Comparison of ENCODE assay signal across 10 mouse cellular contexts in genomic region chr15:78770983-78771355, GRCm38 (mm10). TPM values are rescaled to one million over a fixed set of nuclear protein-coding genes. Genes with fewer than 3 reads are reported as not detected.
DNase-seq lines count a peak whose midpoint lies in the region; ATAC-seq and TF ChIP-seq lines count a peak whose summit lies in the region.
"Had no signal": no experiment of that assay in that cellular context is flagged by ENCODE, and none has a peak within 500 bp of the region (broad histone marks: within the 10 kb centered on the region; RNA-seq: fewer than 3 reads in every experiment).

No protein-coding gene starts in this region.

- 44% methylated on average over 5 of the region's 5 CpGs for WGBS in heart, adult 2 months
- WGBS in forebrain, embryonic 13.5 days, result 0% methylated on average over 5 of the region's 5 CpGs

- no peak for TF ChIP-seq POLR2A in heart, adult 2 months (IDR thresholded peaks at IDR 0.05; ENCODE audit: insufficient read depth, low read depth, low read length)
- no peak for TF ChIP-seq POLR2A in CH12.LX (IDR thresholded peaks at IDR 0.05; ENCODE audit: low read depth, low read length)

- H3K4me3 ChIP-seq in heart, adult 2 months, result peak overlapping the region; percentile 52
- peak overlapping the region; percentile 74 to 84 (median 82) for H3K4me3 ChIP-seq in CH12.LX (replicated peaks in 1 of 3; ENCODE audit: low read depth in 2 of 3, low read length in 2 of 3, poor library complexity in 1 of 3)
- peak overlapping the region; percentile 47 for H3K4me3 ChIP-seq in forebrain, embryonic 13.5 days

- no peaks in the 10 kb centered on the region for H3K27me3 ChIP-seq in heart, adult 2 months (ENCODE audit: control insufficient read depth, insufficient read depth, low read length)
- no peaks in the 10 kb centered on the region for H3K27me3 ChIP-seq in CH12.LX (replicated peaks)
- no peaks in the 10 kb centered on the region for H3K27me3 ChIP-seq in forebrain, embryonic 13.5 days

- no peaks in the 10 kb centered on the region for H3K36me3 ChIP-seq in heart, adult 2 months (ENCODE audit: control insufficient read depth, insufficient read depth, low read length)
- H3K36me3 ChIP-seq in CH12.LX (replicated peaks in 1 of 2; ENCODE audit: control insufficient read depth in 1 of 2, insufficient read depth in 1 of 2, low read length in 1 of 2), result peaks cover 14 to 51% of the 10 kb centered on the region in 2 experiments
- H3K36me3 ChIP-seq in forebrain, embryonic 13.5 days (ENCODE audit: poor library complexity, severe bottlenecking), result peaks cover 28% of the 10 kb centered on the region

- H3K9ac ChIP-seq in heart, adult 2 months (ENCODE audit: low read depth, low read length), result peak overlapping the region; percentile 61
- H3K9ac ChIP-seq in CH12.LX (ENCODE audit: insufficient read depth, low read depth), result peak overlapping the region; percentile 71
- peak overlapping the region; percentile 73 for H3K9ac ChIP-seq in forebrain, embryonic 13.5 days

- no peak for TF ChIP-seq CTCF in heart, adult 2 months (IDR thresholded peaks at IDR 0.05)
- TF ChIP-seq CTCF in CH12.LX (conservative IDR thresholded peaks at IDR 0.05 in 1 of 2, IDR thresholded peaks at IDR 0.05 in 1 of 2; ENCODE audit: low read depth in 2 of 2, low read length in 2 of 2), result no peak

- H3K79me2 ChIP-seq in heart, adult 2 months (replicated peaks; ENCODE audit: control insufficient read depth, insufficient read depth, low read length), result no peaks in the 10 kb centered on the region
- peaks cover 11% of the 10 kb centered on the region for H3K79me2 ChIP-seq in CH12.LX (replicated peaks; ENCODE audit: control insufficient read depth, extremely low read depth, insufficient read depth, poor library complexity, severe bottlenecking)

- intact Hi-C loops in heart, adult 2 months (cut with DNase I), result no loop called here
- intact Hi-C loops in heart, postnatal 36 days (cut with DNase I), result no loop called here

- TF ChIP-seq EP300 in heart, adult 2 months (IDR thresholded peaks at IDR 0.05; ENCODE audit: insufficient read depth, low read depth, low read length), result no peak
- TF ChIP-seq EP300 in CH12.LX (IDR thresholded peaks at IDR 0.05; ENCODE audit: low read length), result no peak

- H3K9me3 ChIP-seq in CH12.LX (replicated peaks; ENCODE audit: low read length), result peaks cover 10% of the 10 kb centered on the region
- no peaks in the 10 kb centered on the region for H3K9me3 ChIP-seq in forebrain, embryonic 13.5 days (replicated peaks)

- peak; percentile 78 for ATAC-seq in forebrain, embryonic 13.5 days
- no peak for ATAC-seq in megakaryocyte-erythroid progenitor cell, adult 5-6 weeks (replicated peaks; ENCODE audit: low FRiP score, low TSS enrichment, poor library complexity, severe bottlenecking)

- in situ Hi-C loops in CH12.LX (cut with MboI; ENCODE audit: low pct_ligation_motif_present, low pct_unique_long_range_greater_than_20kb, low sequenced_read_pairs), result no loop called here

- DNase-seq in heart, adult 2 months, result no peak
- no peak for DNase-seq in heart, postnatal 36 days
- DNase-seq in CH12.LX (ENCODE audit: extremely low read depth), result no peak
- peak; percentile 84 for DNase-seq in mesoderm, embryonic 11.5 days (ENCODE audit: low read depth, low spot score)
- no peak for DNase-seq in left cerebral cortex, adult 9 months (ENCODE audit: low spot score in 2 of 2)
- no peak for DNase-seq in kidney, adult 9 months

- H3K4me2 ChIP-seq in CH12.LX (ENCODE audit: insufficient read depth, low read depth, poor library complexity, severe bottlenecking), result peak overlapping the region; percentile 90
- H3K4me2 ChIP-seq in forebrain, embryonic 13.5 days, result peak overlapping the region; percentile 76

- peak overlapping the region; percentile 81 for H3K27ac ChIP-seq in heart, adult 2 months
- H3K27ac ChIP-seq in CH12.LX (ENCODE audit: insufficient read depth, low read depth), result no peak overlapping the region
- H3K27ac ChIP-seq in forebrain, embryonic 13.5 days, result peak overlapping the region; percentile 98

- dilution Hi-C loops in CH12.LX (cut with MboI; ENCODE audit: extremely low pct_ligation_motif_present, extremely low pct_unique_long_range_greater_than_20kb, low sequenced_read_pairs), result no loop called here

- TF ChIP-seq RAD21 in CH12.LX (IDR thresholded peaks at IDR 0.05; ENCODE audit: low read depth, low read length), result no peak

- H3K4me1 ChIP-seq in heart, adult 2 months (ENCODE audit: control insufficient read depth, insufficient read depth, low read length), result peaks cover 4% of the 10 kb centered on the region
- peaks cover 11 to 40% of the 10 kb centered on the region in 2 experiments for H3K4me1 ChIP-seq in CH12.LX (ENCODE audit: control insufficient read depth in 1 of 2, insufficient read depth in 2 of 2)
- peaks cover 74% of the 10 kb centered on the region for H3K4me1 ChIP-seq in forebrain, embryonic 13.5 days

TF ChIP-seq in CH12.LX, 34 proteins besides CTCF, POLR2A, EP300 and RAD21:
- TF ChIP-seq TBP (conservative IDR thresholded peaks at IDR 0.05; ENCODE audit: low read depth, low read length) (no peak), SIN3A (IDR thresholded peaks at IDR 0.05; ENCODE audit: low read length) (no peak), ETS1 (conservative IDR thresholded peaks at IDR 0.05; ENCODE audit: low read depth, low read length) (no peak), IRF4 (IDR thresholded peaks at IDR 0.05; ENCODE audit: low read depth, low read length) (no peak), USF1 (IDR thresholded peaks at IDR 0.05; ENCODE audit: low read depth, low read length) (no peak), ZNF384 (IDR thresholded peaks at IDR 0.05; ENCODE audit: low read depth, low read length) (no peak), MAX (IDR thresholded peaks at IDR 0.05; ENCODE audit: low read length) (no peak), MXI1 (IDR thresholded peaks at IDR 0.05; ENCODE audit: low read depth, low read length) (no peak), E2F4 (IDR thresholded peaks at IDR 0.05; ENCODE audit: insufficient replicate concordance, low read depth, low read length) (no peak), TCF12 (IDR thresholded peaks at IDR 0.05; ENCODE audit: low read depth, low read length) (no peak), CHD2 (IDR thresholded peaks at IDR 0.05; ENCODE audit: low read length) (no peak), BHLHE40 (IDR thresholded peaks at IDR 0.05; ENCODE audit: low read depth, low read length) (no peak), JUN (IDR thresholded peaks at IDR 0.05; ENCODE audit: insufficient read depth, low read depth, low read length) (no peak)

RNA-seq across cellular contexts. Expression of gene Mfng, which starts 2.3 kb away (rescaled TPM):
- total RNA-seq in heart, adult 2 months (2021), result 10 to 100 TPM; 11.1 to 11.6 TPM
- polyA plus RNA-seq in heart, adult 2 months (2012; rRNA removed), result 15.0 and 19.1 TPM in 2 replicates
- total RNA-seq in heart, postnatal 36 days (2021), result 10 to 100 TPM; 11.2 to 11.8 TPM
- total RNA-seq in CH12.LX (2012; rRNA removed) (35.2 and 43.2 TPM in 2 replicates), CH12.LX (2014; rRNA removed) (46.5 and 52.5 TPM in 2 replicates)
- polyA plus RNA-seq in CH12.LX (2012; ENCODE audit: insufficient read length, low read depth), result 57.7 and 63.7 TPM in 2 replicates
- 136 and 138 TPM in 2 replicates for polyA plus RNA-seq in forebrain, embryonic 13.5 days (2015; fragmentation: Nextera tagmentation; extraction: Ambion mirVana)
- total RNA-seq in megakaryocyte-erythroid progenitor cell, adult 5-6 weeks (2014; fragmentation: Nextera tagmentation), result 15.0 and 21.8 TPM in 2 replicates
- total RNA-seq in megakaryocyte-erythroid progenitor cell, adult 5-6 weeks (2017), result 4.6 and 5.1 TPM in 2 replicates
- polyA plus RNA-seq: C2C12 had no signal

RNA-seq across cellular contexts. Expression of gene Card10, which starts 31.9 kb away (rescaled TPM):
- total RNA-seq in heart, adult 2 months (2021), result 10 to 100 TPM; 15.0 to 17.0 TPM
- 22.3 and 28.5 TPM in 2 replicates for polyA plus RNA-seq in heart, adult 2 months (2012; rRNA removed)
- total RNA-seq in heart, postnatal 36 days (2021), result 10 to 100 TPM; 15.4 to 19.0 TPM
- 0.08 TPM in 1 of 2 replicates, not detected in the other for total RNA-seq in CH12.LX (2012; rRNA removed)
- not detected in 2 replicates for total RNA-seq in CH12.LX (2014; rRNA removed)
- not detected in 2 replicates for polyA plus RNA-seq in CH12.LX (2012; ENCODE audit: insufficient read length, low read depth)
- 0.92 and 0.93 TPM in 2 replicates for polyA plus RNA-seq in forebrain, embryonic 13.5 days (2015; fragmentation: Nextera tagmentation; extraction: Ambion mirVana)
- total RNA-seq in megakaryocyte-erythroid progenitor cell, adult 5-6 weeks (2014; fragmentation: Nextera tagmentation), result 0.42 TPM in 1 of 2 replicates, not detected in the other
- total RNA-seq in megakaryocyte-erythroid progenitor cell, adult 5-6 weeks (2017), result not detected in 2 replicates
- total RNA-seq: hematopoietic stem cell, adult 5-6 weeks had no signal

RNA-seq across cellular contexts. Expression of gene Elfn2, which starts 52.4 kb away (rescaled TPM):
- 1 to 10 TPM; 1.3 to 3.4 TPM for total RNA-seq in heart, adult 2 months (2021)
- 0.16 and 0.35 TPM in 2 replicates for polyA plus RNA-seq in heart, adult 2 months (2012; rRNA removed)
- 1 to 10 TPM in 1 of 2 experiments, under 1 TPM in 1; 0.75 to 1.5 TPM for total RNA-seq in heart, postnatal 36 days (2021)
- not detected in 2 replicates for total RNA-seq in CH12.LX (2012; rRNA removed)
- total RNA-seq in CH12.LX (2014; rRNA removed), result not detected in 2 replicates
- polyA plus RNA-seq in CH12.LX (2012; ENCODE audit: insufficient read length, low read depth), result 0.06 TPM in 1 of 2 replicates, not detected in the other
- 1.7 and 1.8 TPM in 2 replicates for polyA plus RNA-seq in forebrain, embryonic 13.5 days (2015; fragmentation: Nextera tagmentation; extraction: Ambion mirVana)
- not detected in 2 replicates for total RNA-seq in megakaryocyte-erythroid progenitor cell, adult 5-6 weeks (2014; fragmentation: Nextera tagmentation)
- total RNA-seq in megakaryocyte-erythroid progenitor cell, adult 5-6 weeks (2017), result not detected in 2 replicates
- polyA plus RNA-seq: C2C12 had no signal

Comparison
In these comparisons a context has a peak if more than half of its experiments do, and no peak if none do; other contexts are left out.
1. RNA of gene Card10, which starts 31.9 kb away (total RNA-seq): 15.4 to 19.0 TPM in heart, postnatal 36 days and 15.0 to 17.0 TPM in heart, adult 2 months; 0.08 TPM in CH12.LX and 0.42 TPM in megakaryocyte-erythroid progenitor cell, adult 5-6 weeks; every median in the first group is over 10 times any median in the second.
2. Peak in every context shown above with its lines, with median percentiles within 50 percentile points of each other: H3K4me3 ChIP-seq and H3K9ac ChIP-seq.